Mouse (Mus musculus) lung, postnatal 36 days (tissue): ENCODE data around the gene Nit2.
"Not testable (repeated sequence)": the region's sequence is repeated elsewhere in the genome, so short reads cannot be mapped to it uniquely, and the experiment has no call there.

Source experiments
- DNase-seq: peaks from one replicate; pipeline ENCODE4 v3.0.0; 2022; ENCODE audit warnings: mixed read lengths

Nit2 gene

DNA sequence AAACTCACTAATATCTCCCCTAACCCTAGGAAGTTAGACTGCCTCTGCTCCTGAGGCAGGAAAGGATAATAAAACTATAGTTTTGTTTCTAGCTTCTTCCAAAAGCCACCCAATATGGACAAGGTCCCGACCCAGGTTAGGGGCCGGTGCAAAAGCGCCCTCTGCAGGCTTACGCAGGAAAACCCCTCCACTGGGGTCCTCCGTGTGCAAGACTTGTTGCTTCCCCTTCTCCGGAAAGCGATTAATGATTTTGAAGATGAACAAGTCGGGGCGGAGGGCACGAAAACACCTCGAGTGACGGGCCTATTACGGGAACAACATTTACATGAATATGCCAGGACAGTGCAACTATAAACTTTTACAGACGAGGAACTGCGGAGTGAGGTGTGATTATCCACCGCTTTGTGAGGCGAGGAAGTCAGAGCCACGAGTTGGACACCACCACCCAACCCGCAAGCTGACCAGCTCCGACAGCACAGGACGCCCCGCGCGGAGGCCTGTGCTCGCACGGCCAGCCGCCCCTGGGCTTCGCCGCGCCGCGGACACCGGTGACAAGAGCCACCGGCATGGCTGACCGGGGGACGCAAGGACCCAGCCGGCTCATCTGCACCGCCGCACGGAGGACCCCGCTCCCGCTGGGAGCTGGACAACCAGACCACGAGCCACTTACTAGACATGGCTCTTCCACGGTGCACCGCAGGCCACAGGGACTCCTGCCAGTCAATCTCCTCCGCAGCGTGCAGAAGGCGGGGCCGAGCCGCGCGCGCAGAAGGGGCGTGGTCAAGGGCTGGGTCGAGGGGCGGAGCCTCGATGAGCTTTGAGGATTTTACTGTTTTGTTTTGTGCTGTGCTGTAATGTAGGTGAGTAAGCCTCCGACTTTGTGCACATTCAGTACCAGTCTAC, at the start of gene Nit2:
Nit2 (minus strand) TSS at position 731 of the 903 bp plus-strand sequence.
- DNase-seq = peak; percentile 96

DNA sequence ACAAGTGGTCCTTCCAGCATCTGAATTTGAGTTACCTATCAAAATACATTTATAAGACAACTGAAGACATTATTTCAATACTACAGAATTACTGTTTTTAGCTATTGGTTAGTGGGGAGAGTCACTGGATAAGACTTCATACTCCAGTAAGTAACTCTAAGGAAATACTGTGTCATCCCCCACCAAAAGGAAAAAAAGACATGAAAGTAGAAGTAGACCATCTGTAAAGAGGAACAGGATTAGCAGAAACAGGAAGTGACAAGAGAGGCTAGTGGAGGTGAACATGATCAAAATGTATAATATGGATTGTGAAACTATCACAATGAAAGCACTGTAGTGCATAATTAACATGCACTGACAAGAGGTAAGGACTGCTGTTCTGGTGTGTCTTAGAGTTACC, 48.8 kb upstream of the Nit2 start:
- DNase-seq = peak; percentile 19

DNA sequence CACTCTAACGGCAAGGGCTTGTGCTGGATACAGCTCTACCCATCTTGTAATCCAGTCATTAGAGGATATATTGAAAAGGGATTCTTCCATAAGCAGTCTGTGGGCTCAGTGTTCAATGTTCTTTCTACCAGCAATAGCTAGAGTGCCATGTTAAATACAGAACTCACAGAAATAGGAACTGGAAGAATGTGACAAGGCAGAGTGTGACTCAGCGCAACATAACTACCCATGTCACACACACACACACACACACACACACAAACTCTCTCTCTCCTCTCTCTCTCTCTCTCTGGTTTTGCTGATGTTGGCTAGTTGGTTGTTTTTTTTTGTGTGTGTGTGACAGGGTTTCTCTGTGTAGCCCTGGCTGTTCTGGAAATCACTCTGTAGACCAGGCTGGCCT, 43.9 kb upstream of the Nit2 start:
- no peak for DNase-seq

DNA sequence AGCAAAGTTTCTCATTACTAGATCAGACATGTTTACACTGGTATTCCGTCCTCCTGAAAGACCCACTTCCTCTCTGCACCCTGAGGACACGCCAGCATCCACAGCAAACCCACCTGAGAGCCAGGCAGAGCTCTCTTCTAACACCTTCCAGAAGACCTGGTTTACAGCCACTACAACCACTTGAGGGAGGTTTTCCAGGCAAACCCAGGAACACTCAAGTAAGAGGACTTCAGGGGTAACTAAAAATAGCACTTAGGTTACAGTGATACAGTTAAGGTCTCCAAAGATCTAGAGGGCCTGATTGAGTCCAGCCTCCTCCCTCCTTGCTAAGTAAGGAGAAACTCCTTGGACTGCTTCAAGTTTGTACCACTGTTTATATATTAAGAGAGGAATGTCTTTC, 41.2 kb upstream of the Nit2 start:
- DNase-seq = peak; percentile 75

DNA sequence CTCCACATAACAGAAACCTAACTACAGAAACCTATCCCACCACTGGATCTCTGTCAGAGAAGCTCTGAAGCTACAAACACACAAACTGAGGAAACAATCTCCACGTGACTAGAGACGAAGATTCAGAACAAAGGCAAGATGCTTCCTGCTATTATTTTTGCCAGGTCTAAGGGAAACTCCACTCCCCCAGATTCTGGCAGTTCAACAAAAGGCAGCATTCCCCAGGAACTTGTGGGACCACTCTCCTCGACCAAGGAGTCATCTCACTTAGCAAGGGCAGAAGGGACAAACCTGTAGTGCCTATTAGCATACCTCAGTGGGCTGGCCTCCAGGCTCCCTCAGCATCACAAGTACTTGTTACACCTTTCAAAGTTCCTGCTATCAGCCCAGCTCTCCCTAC, 30.1 kb upstream of the Nit2 start:
- DNase-seq = no peak

DNA sequence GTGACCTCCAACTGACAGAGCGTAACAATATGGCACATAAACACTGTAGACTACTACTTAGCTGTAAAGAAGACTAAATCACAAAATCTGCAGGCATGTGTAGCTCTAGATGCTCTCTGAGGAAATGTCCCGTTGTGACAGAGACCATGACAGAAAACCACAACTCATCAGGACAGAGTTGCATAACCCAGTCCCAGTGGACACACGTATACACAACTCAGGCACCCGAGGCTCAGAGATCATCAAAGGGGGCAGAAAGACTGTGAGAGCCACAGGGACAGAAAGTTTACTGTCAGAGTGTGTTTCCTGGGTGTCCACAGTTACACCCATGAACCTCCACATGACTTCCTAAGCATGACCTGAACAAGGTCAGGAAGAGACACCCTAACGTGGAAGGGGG, 29.4 kb upstream of the Nit2 start:
- no peak for DNase-seq

DNA sequence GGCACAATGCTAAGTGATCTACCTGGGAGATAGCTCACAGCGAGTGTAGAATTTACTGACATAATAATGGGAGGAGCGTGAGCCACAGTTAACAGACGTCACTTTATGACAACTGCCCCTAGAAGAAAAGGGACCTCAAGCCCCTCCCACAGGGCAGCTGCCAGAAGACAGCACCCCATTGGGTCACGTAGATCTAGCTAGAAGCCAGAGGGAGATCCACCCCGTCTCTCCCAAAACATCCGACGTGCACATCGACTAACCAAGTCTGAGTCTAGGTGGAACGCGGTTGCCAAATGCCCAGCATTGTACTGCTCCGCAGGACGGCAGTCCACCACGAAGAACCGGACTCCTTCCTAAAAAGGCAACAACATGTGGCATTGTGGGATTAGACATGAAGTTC, 24.1 kb upstream of the Nit2 start:
- DNase-seq = no peak

DNA sequence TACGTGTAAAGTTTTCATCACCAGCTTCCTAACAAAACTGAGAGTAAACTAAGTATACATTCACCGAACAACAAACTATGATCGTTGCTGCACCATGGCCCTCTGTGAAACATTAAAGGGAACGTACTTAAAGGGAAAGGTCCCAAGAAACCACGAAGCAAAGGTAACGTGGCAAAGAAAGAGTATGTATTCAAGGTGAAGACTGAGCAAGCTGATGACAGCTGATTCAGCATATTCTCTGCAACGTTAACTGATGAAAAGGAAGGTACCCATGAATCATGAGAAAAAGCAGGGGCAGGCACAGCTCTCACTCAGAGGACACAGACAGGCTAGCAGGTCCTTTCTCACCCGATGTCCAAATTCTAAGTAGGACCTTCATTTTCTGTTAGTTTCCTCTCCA, 23.2 kb upstream of the Nit2 start:
- DNase-seq = no peak

DNA sequence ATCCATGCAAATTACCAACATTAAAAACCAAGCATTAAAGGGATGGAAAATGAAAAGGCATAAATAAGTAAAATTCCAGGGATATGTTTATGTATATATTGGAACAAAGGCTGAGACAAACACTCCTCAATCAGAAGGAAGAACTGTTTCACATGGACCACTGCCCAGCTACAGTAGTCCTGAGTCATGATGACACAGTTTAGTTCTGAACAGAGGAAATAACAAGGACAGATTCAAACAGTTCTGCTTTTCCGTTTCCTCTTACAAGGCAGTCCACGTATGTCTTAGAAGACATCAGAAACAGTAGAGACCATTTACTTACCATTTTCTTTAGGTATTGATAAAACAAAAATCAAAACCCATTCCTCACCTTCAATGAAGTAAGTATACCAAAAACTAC, 22.4 kb upstream of the Nit2 start:
- peak; percentile 44 for DNase-seq

DNA sequence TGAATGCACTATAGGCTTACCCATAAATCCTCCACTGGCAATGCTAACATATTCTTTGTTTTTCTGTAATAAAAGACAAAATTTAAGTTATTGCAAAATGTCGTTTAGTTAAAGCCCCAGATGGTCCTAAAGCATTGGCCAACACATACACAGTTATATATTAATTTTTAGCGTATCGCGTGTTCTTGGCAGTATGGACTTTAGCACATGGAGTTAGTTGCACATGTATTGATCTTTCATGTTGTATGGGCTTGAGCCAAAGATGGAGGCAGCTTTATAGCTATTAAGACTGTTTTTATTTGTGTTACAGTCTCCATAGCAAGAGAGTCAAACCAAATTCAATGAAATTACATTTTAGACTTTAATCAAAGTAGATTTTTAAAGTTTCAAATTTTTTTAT, 19.5 kb upstream of the Nit2 start:
- DNase-seq = no peak

DNA sequence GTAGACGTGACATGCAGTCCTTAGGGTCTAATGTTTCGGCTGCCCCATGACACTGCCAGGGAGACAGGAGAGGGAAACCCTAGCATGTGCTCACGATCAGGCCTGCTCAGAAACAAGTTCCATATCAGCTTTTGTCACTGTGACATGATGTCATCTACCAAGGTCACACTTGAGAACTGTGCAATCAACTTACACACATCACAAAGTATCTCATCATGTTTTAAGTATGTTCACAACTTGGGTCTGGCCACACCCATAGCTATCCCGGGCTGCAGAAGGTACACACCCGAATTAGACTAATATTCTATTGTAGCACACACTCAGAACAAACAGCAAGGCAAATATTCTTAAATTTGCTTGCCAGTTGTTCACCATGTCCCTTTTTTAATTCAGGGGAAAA, 14.9 kb upstream of the Nit2 start:
- DNase-seq = no peak

DNA sequence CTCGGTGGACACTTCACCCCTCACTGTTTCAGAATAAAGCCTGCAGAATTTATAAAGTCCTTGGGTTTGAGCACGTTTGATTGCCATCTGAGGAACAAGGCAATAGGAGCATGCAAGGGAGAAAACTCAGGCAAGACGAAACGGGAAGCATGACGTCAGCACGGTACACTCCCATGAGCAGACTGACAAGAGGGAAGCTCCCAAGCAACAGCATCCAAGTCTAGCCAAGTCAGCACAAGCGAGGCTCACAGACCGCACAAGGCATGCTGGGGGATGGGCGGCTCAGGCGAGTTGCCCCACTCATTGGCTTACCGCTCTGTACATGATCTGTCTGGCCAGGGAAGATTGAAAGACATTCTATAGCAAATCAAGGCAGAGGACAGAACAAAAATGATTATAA, 14.0 kb upstream of the Nit2 start:
- peak; percentile 40 for DNase-seq

DNA sequence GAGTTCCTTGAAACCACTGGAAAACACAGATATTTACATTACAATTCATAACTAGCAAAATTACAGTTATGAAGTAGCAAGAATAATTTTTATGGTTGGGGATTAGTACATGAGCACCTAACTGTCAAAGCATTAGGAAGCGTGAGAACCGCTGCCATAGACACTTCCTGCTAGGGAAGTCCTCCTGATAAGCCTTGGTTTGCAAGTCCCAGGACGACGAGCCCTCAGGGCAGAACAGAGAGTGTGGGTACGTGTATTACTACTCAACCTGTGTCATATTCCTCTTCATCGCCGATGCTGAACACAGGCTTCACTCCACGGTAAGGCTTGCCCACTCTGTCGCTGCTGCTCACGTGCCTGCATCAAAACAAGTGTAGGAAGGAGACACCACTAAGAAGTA, 10.5 kb upstream of the Nit2 start:
- DNase-seq = no peak

DNA sequence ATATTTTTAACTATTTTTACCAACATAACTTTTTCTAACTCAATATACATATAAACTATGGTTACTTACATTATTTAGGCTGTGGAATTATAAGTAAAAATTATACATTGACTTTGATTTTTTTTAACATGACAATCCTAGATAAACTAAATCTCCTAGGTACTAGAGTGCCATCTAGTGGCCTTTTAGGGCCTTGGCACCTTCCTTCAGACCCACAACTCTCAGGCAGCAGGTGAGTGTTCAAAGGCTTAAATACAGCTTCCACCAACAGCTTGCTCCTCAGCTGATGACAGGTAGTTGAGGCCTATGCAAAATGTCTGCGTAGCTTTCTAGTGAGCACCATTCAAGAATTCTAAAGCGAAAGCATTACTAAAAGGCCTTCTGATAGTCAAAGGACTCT, 10.1 kb upstream of the Nit2 start:
- DNase-seq = peak; percentile 67

DNA sequence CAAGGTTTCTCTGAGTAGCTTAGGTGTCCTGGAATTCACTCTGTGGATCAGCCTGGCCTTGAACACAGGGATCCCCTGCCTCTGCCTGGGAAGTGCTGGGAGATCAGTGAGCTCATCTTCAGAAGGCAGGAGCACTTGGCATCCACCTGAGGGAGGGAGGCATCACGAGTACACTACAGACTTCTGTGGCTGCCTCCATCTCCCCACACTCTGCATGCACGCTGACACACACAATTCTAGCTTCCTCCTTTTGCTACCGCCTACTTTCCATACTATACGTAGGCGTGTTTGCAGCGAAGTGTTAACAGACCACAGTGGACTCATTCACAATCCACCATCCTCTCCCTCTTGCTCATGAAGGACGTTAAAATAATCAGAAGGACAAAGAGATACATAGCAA, 9.1 kb upstream of the Nit2 start:
- no peak for DNase-seq

DNA sequence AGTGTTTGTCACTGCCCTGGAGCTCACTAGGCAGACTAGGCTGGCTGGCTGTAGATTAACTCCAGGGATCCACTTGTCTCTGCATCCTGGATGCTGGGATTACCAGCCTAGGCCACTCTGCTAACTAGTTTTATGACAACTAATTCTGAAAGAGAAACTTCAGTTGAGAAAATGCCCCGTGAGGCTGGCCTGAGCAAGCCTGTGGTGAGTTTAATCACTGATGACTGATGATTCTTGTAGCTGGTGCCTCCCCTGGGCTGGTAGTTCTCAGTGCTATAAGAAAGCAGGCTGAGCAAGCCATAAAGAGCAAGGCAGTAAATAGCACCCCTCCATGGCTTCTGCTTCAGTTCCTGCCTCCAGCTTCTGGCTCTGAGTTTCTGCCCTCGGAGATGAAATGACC, 8.6 kb upstream of the Nit2 start:
- no peak for DNase-seq

DNA sequence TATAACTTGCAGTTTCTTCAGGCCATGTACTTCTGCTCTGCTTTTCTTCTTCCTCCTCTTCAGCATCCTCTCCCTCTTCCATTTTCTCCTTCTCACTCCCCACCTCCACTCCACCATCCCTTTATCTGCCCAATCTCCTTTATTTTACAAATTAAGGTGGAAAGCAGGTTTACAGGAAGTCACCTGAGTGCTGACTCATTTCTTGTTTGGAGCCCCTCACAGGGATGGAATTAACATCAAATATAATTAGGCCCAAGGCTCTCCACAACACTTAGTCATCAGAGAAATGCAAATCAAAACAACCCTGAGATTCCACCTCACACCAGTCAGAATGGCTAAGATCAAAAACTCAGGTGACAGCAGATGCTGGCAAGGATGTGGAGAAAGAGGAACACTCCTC, 7.3 kb upstream of the Nit2 start:
- DNase-seq = not testable (repeated sequence)

DNA sequence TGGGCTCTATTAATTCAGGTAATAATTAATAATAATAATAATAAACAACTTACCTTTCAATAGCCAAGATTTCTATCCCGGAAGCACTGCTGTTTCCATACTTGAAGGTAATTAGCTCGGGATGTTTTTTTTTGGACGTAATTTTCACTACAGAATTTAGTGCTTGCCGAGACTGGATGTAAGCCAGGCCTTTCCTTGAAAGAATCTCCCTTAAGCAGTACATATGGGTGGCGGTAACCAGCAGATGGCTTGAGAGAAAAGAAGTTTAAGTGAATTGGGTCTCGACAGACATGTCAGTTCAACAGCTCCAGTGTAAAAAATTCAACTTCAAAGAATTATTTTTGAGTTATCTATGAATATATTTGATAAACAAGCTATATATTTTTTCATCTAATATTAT, 4.4 kb upstream of the Nit2 start:
- DNase-seq = no peak

DNA sequence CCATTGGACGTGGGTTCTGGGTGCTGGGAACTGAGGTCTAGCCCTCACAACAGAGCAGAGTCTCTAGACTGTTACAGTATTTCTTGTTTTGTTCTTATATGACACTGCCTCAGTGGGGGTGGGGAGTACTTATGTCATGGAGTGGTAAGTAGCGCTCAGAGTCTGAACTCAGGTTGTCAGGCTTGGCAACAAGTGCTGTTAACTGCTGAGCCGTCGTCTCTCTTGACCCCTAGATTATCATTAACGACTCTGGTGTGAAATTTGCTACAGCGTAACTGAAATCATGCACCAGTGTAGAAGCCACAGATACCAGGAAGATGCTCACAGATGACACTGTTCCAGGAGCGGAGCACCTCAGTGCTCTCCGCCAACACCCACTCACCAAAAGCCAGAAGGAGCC, 4.0 kb upstream of the Nit2 start:
- no peak for DNase-seq

DNA sequence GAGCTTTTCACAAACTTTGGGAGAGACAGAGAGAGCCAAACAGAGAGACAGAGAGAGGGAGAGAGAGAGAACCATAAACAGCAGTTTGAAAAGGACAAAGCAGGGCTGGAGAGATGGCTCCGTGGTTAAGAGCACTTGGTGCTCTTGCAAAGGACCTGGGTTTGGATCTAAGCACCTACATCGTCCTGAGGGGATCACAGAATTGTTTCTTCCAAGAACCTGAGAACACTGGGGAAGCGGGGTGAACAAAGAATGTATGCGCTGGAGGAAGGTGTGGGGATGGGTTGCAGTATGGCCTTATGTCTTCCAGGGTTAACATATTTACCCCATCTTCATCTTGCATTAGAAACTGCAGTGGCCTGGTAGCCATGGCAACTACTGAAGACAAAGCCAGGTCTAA, 1.1 kb upstream of the Nit2 start:
- no peak for DNase-seq

DNA sequence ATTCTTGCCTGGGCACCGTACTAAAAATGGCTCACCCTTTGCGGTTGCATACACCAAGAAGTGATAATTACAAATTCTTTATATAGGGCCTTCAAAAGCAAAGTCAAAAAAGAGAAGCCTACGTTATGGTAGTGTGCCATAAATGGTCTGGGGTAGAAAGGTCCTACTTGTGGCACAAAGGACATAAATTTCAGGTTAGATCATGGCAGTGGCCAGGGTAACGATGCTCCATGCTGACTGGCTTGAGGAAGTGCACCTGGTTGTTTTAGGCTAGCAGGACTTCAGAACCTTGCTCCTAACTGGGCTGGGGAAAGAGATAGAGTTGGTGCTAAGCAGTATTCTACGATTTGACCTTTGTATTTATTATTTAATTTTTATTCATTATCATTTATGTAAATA, 372 bp upstream of the Nit2 start:
- DNase-seq = no peak

DNA sequence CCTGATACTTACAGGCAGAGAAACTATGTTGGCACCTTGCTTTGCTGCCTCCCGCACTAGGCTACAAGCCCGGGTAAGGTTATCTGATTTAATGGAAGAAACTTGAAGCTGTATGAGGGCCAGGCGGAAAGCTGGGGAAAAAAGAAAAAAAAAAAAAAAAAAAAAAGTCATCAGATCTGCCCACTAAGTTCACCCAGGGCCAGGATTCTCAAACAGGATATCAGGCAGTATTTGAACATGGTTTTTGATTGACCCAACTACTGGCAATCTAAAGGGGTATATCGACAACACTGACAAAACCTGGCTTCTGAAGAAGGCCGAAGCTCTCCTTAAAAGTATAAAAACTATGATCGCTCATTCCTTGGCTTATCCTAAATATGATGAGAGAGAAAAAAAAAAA, 1.1 kb downstream of the Nit2 start:
- DNase-seq = no peak

DNA sequence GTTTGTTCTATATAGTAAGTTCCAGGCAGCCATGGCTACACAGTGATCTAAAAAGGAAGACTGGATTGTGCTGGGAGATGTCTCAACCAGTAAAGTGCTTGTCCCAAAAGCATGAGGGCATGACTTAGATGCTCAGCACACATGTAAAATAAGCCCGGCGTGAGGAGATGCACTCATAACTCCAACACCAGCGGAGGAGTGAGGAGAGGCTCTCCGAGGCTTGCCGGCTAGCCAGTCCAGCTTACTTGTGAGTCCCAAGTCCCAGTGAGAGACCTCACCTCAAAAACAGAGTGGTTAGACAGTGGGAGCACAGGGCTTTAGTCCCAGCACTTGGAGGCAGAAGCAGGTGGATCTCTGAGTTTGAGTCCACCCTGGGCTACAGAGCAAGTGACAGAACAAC, 2.0 kb downstream of the Nit2 start:
- DNase-seq = no peak

DNA sequence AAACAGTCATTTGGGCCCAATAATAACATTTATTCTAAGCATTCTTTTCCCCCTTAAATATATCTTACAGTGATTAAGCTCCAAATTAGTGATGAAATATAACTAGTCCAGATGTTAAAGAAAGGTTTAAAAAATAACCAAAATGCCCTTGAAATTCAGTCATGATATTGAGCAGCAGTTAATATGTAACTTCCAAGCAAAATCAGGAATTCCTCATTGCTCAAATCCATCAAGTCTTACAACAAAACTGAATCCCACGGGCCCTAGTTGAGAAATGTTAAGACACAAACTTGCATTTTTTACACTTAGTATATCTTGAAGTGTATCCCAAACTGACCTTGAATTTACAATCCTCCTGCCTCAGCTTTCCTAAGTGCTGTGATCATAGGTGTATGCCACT, 3.4 kb downstream of the Nit2 start:
- no peak for DNase-seq

DNA sequence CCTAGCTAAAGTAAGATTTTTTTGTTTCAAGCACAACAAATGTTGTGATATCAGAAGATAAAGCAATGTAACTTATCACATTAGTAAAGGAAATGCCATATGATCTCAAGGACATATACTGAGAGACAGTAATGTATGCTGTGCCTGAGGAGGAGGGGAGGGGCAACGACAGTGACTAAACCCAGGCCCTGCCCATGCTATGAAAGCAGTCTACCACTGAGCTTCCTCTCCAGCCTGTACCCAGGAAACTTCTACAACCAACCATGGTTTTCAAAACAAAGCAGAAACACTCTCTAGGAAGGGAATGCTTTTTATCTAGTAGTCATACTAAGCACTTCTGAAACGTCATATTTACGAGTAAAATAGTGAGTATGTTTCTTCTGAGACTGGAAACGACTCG, 4.3 kb downstream of the Nit2 start:
- no peak for DNase-seq
